Mouse (Mus musculus) ES-E14 (cell line): ENCODE data around the gene Kpna6. TPM values are rescaled to one million over a fixed set of nuclear protein-coding genes. Genes with fewer than 3 reads are reported as not detected.

Experiments used
- DNase-seq: peaks from one replicate; pipeline ENCODE4 v3.0.0-alpha.2; 2013; ENCODE audit warnings: low read depth, low spot score
- H3K27ac ChIP-seq: 2 replicates; pipeline ENCODE4 v1.5.1; 2012; ENCODE audit warnings: low read depth, mild to moderate bottlenecking, low read length, moderate library complexity, mixed read lengths; ENCODE audit not compliant: poor library complexity, insufficient read depth, severe bottlenecking
- H3K36me3 ChIP-seq: 2 replicates; pipeline ENCODE4 v1.6.1; 2012; ENCODE audit warnings: mild to moderate bottlenecking, low read length, moderate library complexity, mixed read lengths; ENCODE audit not compliant: control insufficient read depth, poor library complexity, insufficient read depth, severe bottlenecking
- H3K4me1 ChIP-seq, 2 experiments: fragments of 150-350 bp in 1 of 2; sonication (generic) in 1 of 2; 2 replicates each; pipeline ENCODE4 v1.6.1; 2012; ENCODE audit warnings: low read length in 2 of 2, mild to moderate bottlenecking in 1 of 2, mixed read lengths in 1 of 2; ENCODE audit not compliant: control insufficient read depth in 2 of 2, insufficient read depth in 2 of 2, poor library complexity in 1 of 2
- H3K4me3 ChIP-seq, 2 experiments: fragments of 150-350 bp in 1 of 2; sonication (generic) in 1 of 2; 2 replicates each; pipeline ENCODE4 v1.5.1; 2012; ENCODE audit warnings: low read length in 2 of 2, low read depth in 1 of 2, mild to moderate bottlenecking in 1 of 2, mixed read lengths in 1 of 2; ENCODE audit not compliant: insufficient read depth in 1 of 2, poor library complexity in 1 of 2, severe bottlenecking in 1 of 2
- H3K9ac ChIP-seq: 2 replicates; pipeline ENCODE4 v1.6.1; 2012; ENCODE audit warnings: low read depth, mild to moderate bottlenecking, low read length, mixed read lengths; ENCODE audit not compliant: poor library complexity, insufficient read depth, severe bottlenecking
- H3K9me3 ChIP-seq: fragments of 150-350 bp; sonication (generic); 2 replicates; pipeline ENCODE4 v1.6.1; 2012; ENCODE audit warnings: low read depth, mild to moderate bottlenecking, low read length; ENCODE audit not compliant: control insufficient read depth, insufficient read depth
- CHD2 ChIP-seq: IDR thresholded peaks from 2 replicates; pipeline ENCODE4 v1.6.1; 2014; ENCODE audit warnings: mild to moderate bottlenecking, low read depth, low read length, inconsistent platforms
- HCFC1 ChIP-seq: IDR thresholded peaks from 2 replicates; pipeline ENCODE4 v1.6.1; 2012; ENCODE audit warnings: low read length, inconsistent platforms, borderline replicate concordance; ENCODE audit not compliant: insufficient read depth
- MAFK ChIP-seq: IDR thresholded peaks from 2 replicates; pipeline ENCODE4 v1.6.1; 2014; ENCODE audit warnings: mild to moderate bottlenecking, low read depth, low read length, inconsistent platforms; ENCODE audit not compliant: insufficient read depth
- ZC3H11A ChIP-seq: IDR thresholded peaks from 2 replicates; pipeline ENCODE4 v1.6.1; 2012; ENCODE audit warnings: low read depth, mild to moderate bottlenecking, inconsistent platforms, low read length, borderline replicate concordance
- ZNF384 ChIP-seq: IDR thresholded peaks from 2 replicates; pipeline ENCODE4 v1.6.1; 2012; ENCODE audit warnings: low read depth, low read length, inconsistent platforms
- in situ Hi-C, 2 experiments: fragments of 600-800 bp; cut with MboI; formaldehyde crosslinking; loops; one replicate each; pipeline ENCODE4 v1.15.1; 2025; ENCODE audit warnings: low sequenced_read_pairs in 2 of 2, inconsistent platforms in 1 of 2; ENCODE audit not compliant: unreplicated experiment in 2 of 2
- total RNA-seq: library from RNA; depleted of rRNA; stranded (reverse); fragments of 300-350 nt; gene quantifications from 2 replicates; pipeline ENCODE4 v1.2.3, GENCODE M21; 2012; rRNA removed

The Kpna6 gene
- 29.4 and 39.4 TPM in 2 replicates for total RNA-seq

DNA sequence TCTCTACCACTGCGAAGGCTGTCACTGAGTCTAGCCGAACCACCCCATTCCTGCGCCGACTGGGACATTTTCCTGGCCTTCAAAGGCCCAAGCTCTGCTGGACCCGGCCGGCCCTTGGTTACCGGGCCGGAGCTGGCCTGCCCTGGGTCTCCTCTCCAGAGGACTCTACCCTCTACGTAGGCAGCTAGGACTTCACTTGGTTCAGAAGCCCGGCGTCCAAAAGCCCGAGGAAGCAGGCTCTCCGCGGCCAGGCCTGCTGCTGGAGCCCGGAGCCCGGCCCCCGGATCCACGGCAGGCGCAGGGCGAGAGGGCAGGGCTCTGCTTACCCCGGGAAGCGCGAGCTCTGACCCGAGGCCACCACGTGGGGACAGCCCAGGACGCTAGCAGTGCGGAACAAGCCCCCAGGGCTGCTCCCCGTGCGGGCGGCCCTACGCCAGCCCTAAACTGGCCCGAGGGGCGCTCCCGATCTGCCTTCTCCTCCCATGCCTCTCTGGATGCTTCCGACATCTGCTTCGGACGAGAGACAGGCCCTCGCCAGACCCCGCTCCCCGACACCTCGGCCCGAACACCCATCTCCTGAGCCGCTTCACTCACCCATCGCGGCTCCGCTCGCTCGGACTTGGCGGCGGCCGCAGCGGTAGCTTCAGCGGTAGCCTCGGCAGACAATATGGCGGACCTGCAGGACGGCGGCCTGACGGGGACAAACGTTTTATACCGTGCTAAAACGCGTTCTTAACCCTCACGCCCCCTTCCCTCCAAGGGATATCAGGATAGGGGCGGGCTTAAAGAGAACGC is at the start of gene Kpna6:
Gene Kpna6 (minus strand): TSS at position 685 of the 795 bp plus-strand sequence.
- Histone ChIP-seq H3K4me1 (0 out of 4 replicates have a peak, but pooled peaks cover 0 to 1% of the 10 kb centered on the region in 2 experiments), H3K4me3 (peak within 1 kb of the TSS; percentile 84 to 99), H3K9ac (peak within 1 kb of the TSS; percentile 95), H3K36me3 (peaks cover 2% of the 10 kb centered on the region; the same call in 1 of the 2 replicates), H3K9me3 (no peaks in the 10 kb centered on the region), H3K27ac (peak within 1 kb of the TSS; percentile 40)
- TF ChIP-seq CHD2 (no peak), MAFK (no peak), ZC3H11A (no peak), HCFC1 (peak; percentile 74; the same call in 1 of the 2 replicates)
- in situ Hi-C loops = no loop called here
- DNase-seq = peak; percentile 86

DNA sequence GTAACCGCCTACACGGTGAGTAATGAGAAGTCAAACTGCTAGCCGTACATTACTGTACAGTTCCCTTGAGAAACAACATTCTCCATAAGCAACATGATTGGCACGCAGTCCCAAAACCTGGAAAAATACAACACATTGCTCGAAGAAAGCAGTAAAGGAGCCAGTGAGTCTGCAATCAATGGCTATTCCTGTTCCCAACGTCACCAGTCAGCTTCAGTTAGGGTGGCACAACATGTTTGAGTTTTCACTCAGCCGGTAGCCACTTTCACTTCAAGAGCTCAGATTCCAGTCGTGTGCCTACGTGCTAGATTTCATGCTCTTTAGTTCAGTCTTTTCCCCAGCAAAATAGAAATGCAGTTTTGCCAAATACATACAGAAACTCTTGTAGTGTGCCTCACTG is 43.7 kb upstream of the Kpna6 start:
- H3K27ac ChIP-seq = no peak overlapping the region
- H3K36me3 ChIP-seq = peaks cover 40% of the 10 kb centered on the region
- H3K9me3 ChIP-seq = no peaks in the 10 kb centered on the region
- no peaks in the 10 kb centered on the region for H3K4me1 ChIP-seq
- H3K9ac ChIP-seq = no peak overlapping the region
- TF ChIP-seq ZNF384 (no peak), ZC3H11A (no peak), HCFC1 (no peak), CHD2 (no peak), MAFK (no peak)
- H3K4me3 ChIP-seq = no peak overlapping the region
- in situ Hi-C loops = no loop called here
- no peak for DNase-seq

DNA sequence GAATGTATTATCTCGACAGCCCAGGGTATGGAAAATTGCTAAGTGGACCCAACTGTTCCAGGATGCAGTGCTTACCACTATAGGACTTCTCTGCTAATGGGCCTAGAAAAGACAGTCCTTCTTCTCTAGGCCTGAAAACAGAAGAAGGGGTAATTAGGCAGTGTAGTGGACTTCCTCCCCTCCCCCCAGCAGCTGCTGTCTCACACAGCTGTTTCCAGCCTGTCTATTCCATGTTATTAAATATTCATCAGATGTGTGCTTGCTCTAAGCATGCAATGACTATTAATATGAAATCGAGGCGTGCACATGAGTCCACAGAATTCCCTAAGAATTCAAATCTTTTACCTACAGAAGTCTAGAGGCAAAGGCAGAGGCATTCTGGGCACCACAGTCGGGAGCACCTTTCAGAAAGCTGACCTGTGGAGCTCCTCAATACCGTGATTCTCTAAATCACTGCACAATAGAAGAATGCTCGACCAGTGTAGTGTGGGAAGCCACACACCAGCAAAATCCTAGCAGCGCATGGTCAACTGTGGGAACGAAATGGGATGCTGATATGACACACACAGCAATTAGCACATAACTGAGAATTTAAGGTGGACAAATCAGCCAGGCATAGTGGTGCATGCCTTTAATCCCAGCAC is 37.0 kb upstream of the Kpna6 start:
- H3K4me1 ChIP-seq = no peaks in the 10 kb centered on the region
- no peaks in the 10 kb centered on the region for H3K9me3 ChIP-seq
- no peak overlapping the region for H3K9ac ChIP-seq
- TF ChIP-seq MAFK (no peak), CHD2 (no peak), HCFC1 (no peak), ZNF384 (no peak), ZC3H11A (no peak)
- DNase-seq = no peak
- in situ Hi-C loops = no loop called here
- H3K36me3 ChIP-seq = peaks cover 40% of the 10 kb centered on the region
- H3K4me3 ChIP-seq = no peak overlapping the region
- H3K27ac ChIP-seq = no peak overlapping the region

DNA sequence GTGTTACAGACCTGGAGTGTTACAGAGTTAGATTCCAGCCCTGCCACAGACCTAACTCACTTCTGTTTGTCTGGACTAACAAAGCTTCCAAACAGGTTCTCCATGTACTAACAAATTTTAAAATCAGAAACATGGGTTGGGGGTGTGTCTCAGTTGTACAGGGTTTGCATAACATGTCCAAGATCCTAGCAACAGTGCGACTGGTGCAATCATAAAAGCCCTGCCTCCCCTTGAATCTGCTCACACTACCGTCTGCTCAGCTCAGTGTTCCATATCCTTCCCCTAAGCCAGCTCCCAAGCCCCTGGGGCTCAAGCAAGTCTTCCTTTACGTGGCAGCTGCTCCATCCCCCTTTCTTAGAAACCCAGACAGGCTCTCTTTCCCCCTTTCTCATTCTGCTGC is 34.2 kb upstream of the Kpna6 start:
- H3K27ac ChIP-seq = no peak overlapping the region
- no peak overlapping the region for H3K9ac ChIP-seq
- peaks cover 34% of the 10 kb centered on the region for H3K36me3 ChIP-seq
- H3K4me1 ChIP-seq = no peaks in the 10 kb centered on the region; a peak in 1 of 4 replicates
- TF ChIP-seq MAFK (no peak), CHD2 (no peak), ZC3H11A (no peak), ZNF384 (no peak), HCFC1 (no peak)
- DNase-seq = no peak
- in situ Hi-C loops = no loop called here
- H3K4me3 ChIP-seq = no peak overlapping the region
- H3K9me3 ChIP-seq = no peaks in the 10 kb centered on the region
